Mouse (Mus musculus): Measurements from ENCODE around the gene S1pr4. TPM values are rescaled to one million over a fixed set of nuclear protein-coding genes. Genes with fewer than 3 reads are reported as not detected.

Gene S1pr4
- polyA plus RNA-seq, 1 experiment from 2014 or later: 1.1 TPM

- Histone ChIP-seq H3K4me3 (replicated peaks) (no peak overlapping the region), H3K9ac (no peak overlapping the region), H3K36me3 (peaks cover 26% of the 10 kb centered on the region), H3K9me3 (no peaks in the 10 kb centered on the region), H3K27me3 (replicated peaks) (no peaks in the 10 kb centered on the region), H3K4me1 (replicated peaks) (peaks cover 25% of the 10 kb centered on the region), H3K27ac (no peak overlapping the region), H3K4me2 (replicated peaks) (no peak overlapping the region)
- ATAC-seq: no peak
- 79% methylated on average over 2 of the region's 2 CpGs for WGBS
These were observed 37.5 kb upstream of the S1pr4 start for GRCm38 (mm10) chr10:81537429-81537828.

- Histone ChIP-seq H3K4me1 (replicated peaks) (peaks cover 18% of the 10 kb centered on the region), H3K4me2 (replicated peaks) (no peak overlapping the region), H3K27ac (no peak overlapping the region), H3K4me3 (replicated peaks) (no peak overlapping the region), H3K9ac (no peak overlapping the region), H3K9me3 (no peaks in the 10 kb centered on the region), H3K36me3 (peaks cover 30% of the 10 kb centered on the region), H3K27me3 (replicated peaks) (no peaks in the 10 kb centered on the region)
- 77% methylated on average over 6 of the region's 6 CpGs for WGBS
- ATAC-seq: no peak
These were observed 36.8 kb upstream of the S1pr4 start for GRCm38 (mm10) chr10:81536734-81537133.

GRCm38 (mm10) chr10:81534826-81535225, 34.9 kb upstream of the S1pr4 start:
- H3K4me1 ChIP-seq (replicated peaks): 0 out of 2 replicates have a peak, but pooled peaks cover 7% of the 10 kb centered on the region
- H3K9me3 ChIP-seq: no peaks in the 10 kb centered on the region
- H3K4me2 ChIP-seq (replicated peaks): no peak overlapping the region
- H3K27me3 ChIP-seq (replicated peaks): no peaks in the 10 kb centered on the region
- no peak overlapping the region for H3K27ac ChIP-seq
- H3K9ac ChIP-seq: no peak overlapping the region
- peaks cover 45% of the 10 kb centered on the region for H3K36me3 ChIP-seq
- peak; percentile 65 for ATAC-seq
- H3K4me3 ChIP-seq (replicated peaks): no peak overlapping the region
- WGBS: 49% methylated on average over 16 of the region's 16 CpGs

GRCm38 (mm10) chr10:81526779-81527178, 26.8 kb upstream of the S1pr4 start:
- Histone ChIP-seq H3K27ac (no peak overlapping the region), H3K36me3 (peaks cover 26% of the 10 kb centered on the region), H3K4me1 (replicated peaks) (peaks cover 13% of the 10 kb centered on the region), H3K4me2 (replicated peaks) (no peak overlapping the region), H3K9ac (no peak overlapping the region), H3K27me3 (replicated peaks) (no peaks in the 10 kb centered on the region), H3K9me3 (no peaks in the 10 kb centered on the region), H3K4me3 (replicated peaks) (no peak overlapping the region)
- WGBS: 11% methylated on average over 14 of the region's 14 CpGs
- 0 out of 2 replicates have a peak, but pooled peaks have one; percentile 35 for ATAC-seq

GRCm38 (mm10) chr10:81525017-81525694, 25.2 kb upstream of the S1pr4 start:
- H3K27me3 ChIP-seq (replicated peaks): no peaks in the 10 kb centered on the region
- H3K27ac ChIP-seq: no peak overlapping the region
- WGBS: 50% methylated on average over 13 of the region's 13 CpGs
- no peak for ATAC-seq
- H3K9ac ChIP-seq: no peak overlapping the region
- H3K36me3 ChIP-seq: peaks cover 13% of the 10 kb centered on the region
- H3K4me3 ChIP-seq (replicated peaks): no peak overlapping the region
- peaks cover 13% of the 10 kb centered on the region for H3K4me1 ChIP-seq (replicated peaks)
- H3K9me3 ChIP-seq: no peaks in the 10 kb centered on the region
- no peak overlapping the region for H3K4me2 ChIP-seq (replicated peaks)

GRCm38 (mm10) chr10:81524051-81524605, 24.2 kb upstream of the S1pr4 start, which contains the start of gene Gna15:
Gna15 (minus strand) TSS chr10:81524225.
- peak within 1 kb of the TSS; percentile 27; the same call in 1 of the 2 replicates for H3K27ac ChIP-seq
- peaks cover 5% of the 10 kb centered on the region for H3K36me3 ChIP-seq
- peak within 1 kb of the TSS; percentile 30 for H3K4me2 ChIP-seq (replicated peaks)
- no peak within 1 kb of the TSS for H3K9ac ChIP-seq
- H3K27me3 ChIP-seq (replicated peaks): no peaks in the 10 kb centered on the region
- H3K9me3 ChIP-seq: no peaks in the 10 kb centered on the region
- peaks cover 18% of the 10 kb centered on the region for H3K4me1 ChIP-seq (replicated peaks)
- peak; percentile 42 for ATAC-seq
- H3K4me3 ChIP-seq (replicated peaks): no peak within 1 kb of the TSS
- 16% methylated on average over 9 of the region's 9 CpGs for WGBS

- H3K27ac ChIP-seq: peak overlapping the region; percentile 27; the same call in 1 of the 2 replicates
- no peak overlapping the region for H3K4me3 ChIP-seq (replicated peaks)
- no peak overlapping the region for H3K9ac ChIP-seq
- no peaks in the 10 kb centered on the region for H3K27me3 ChIP-seq (replicated peaks)
- peaks cover 18% of the 10 kb centered on the region for H3K4me1 ChIP-seq (replicated peaks)
- ATAC-seq: no peak
- no peaks in the 10 kb centered on the region for H3K9me3 ChIP-seq
- peak overlapping the region; percentile 30 for H3K4me2 ChIP-seq (replicated peaks)
- WGBS: 16% methylated on average over 19 of the region's 19 CpGs
- no peaks in the 10 kb centered on the region for H3K36me3 ChIP-seq
These were observed 23.6 kb upstream of the S1pr4 start for GRCm38 (mm10) chr10:81523570-81523969.

- Histone ChIP-seq H3K9ac (no peak overlapping the region), H3K9me3 (no peaks in the 10 kb centered on the region), H3K27ac (no peak overlapping the region), H3K4me1 (replicated peaks) (peaks cover 18% of the 10 kb centered on the region), H3K4me2 (replicated peaks) (peak overlapping the region; percentile 30), H3K36me3 (no peaks in the 10 kb centered on the region), H3K4me3 (replicated peaks) (no peak overlapping the region), H3K27me3 (replicated peaks) (no peaks in the 10 kb centered on the region)
- ATAC-seq: no peak
- WGBS: 77% methylated on average over 6 of the region's 6 CpGs
These were observed 23.2 kb upstream of the S1pr4 start for GRCm38 (mm10) chr10:81523142-81523541.

- H3K27ac ChIP-seq: no peak overlapping the region
- H3K9me3 ChIP-seq: no peaks in the 10 kb centered on the region
- no peak for ATAC-seq
- H3K4me3 ChIP-seq (replicated peaks): no peak overlapping the region
- no peaks in the 10 kb centered on the region for H3K36me3 ChIP-seq
- H3K4me2 ChIP-seq (replicated peaks): no peak overlapping the region
- 68% methylated on average over 3 of the region's 3 CpGs for WGBS
- H3K27me3 ChIP-seq (replicated peaks): no peaks in the 10 kb centered on the region
- no peak overlapping the region for H3K9ac ChIP-seq
- peaks cover 14% of the 10 kb centered on the region for H3K4me1 ChIP-seq (replicated peaks)
These were observed 20.0 kb upstream of the S1pr4 start for GRCm38 (mm10) chr10:81519978-81520365.

GRCm38 (mm10) chr10:81519227-81519977, 19.5 kb upstream of the S1pr4 start:
- 78% methylated on average over 6 of the region's 6 CpGs for WGBS
- Histone ChIP-seq H3K27ac (no peak overlapping the region), H3K4me3 (replicated peaks) (no peak overlapping the region), H3K4me1 (replicated peaks) (peaks cover 10% of the 10 kb centered on the region), H3K4me2 (replicated peaks) (no peak overlapping the region), H3K9ac (no peak overlapping the region), H3K36me3 (no peaks in the 10 kb centered on the region), H3K9me3 (no peaks in the 10 kb centered on the region), H3K27me3 (replicated peaks) (no peaks in the 10 kb centered on the region)
- no peak for ATAC-seq

GRCm38 (mm10) chr10:81518546-81518945, 18.6 kb upstream of the S1pr4 start:
- H3K27me3 ChIP-seq (replicated peaks): no peaks in the 10 kb centered on the region
- H3K4me3 ChIP-seq (replicated peaks): no peak overlapping the region
- no peak overlapping the region for H3K27ac ChIP-seq
- H3K9ac ChIP-seq: no peak overlapping the region
- H3K36me3 ChIP-seq: no peaks in the 10 kb centered on the region
- ATAC-seq: peak; percentile 69
- 17% methylated on average over 4 of the region's 4 CpGs for WGBS
- no peaks in the 10 kb centered on the region for H3K9me3 ChIP-seq
- no peak overlapping the region for H3K4me2 ChIP-seq (replicated peaks)
- H3K4me1 ChIP-seq (replicated peaks): peaks cover 5% of the 10 kb centered on the region; the same call in 1 of the 2 replicates

- ATAC-seq: no peak
- WGBS: 71% methylated on average over 8 of the region's 8 CpGs
- Histone ChIP-seq H3K4me3 (replicated peaks) (no peak overlapping the region), H3K27me3 (replicated peaks) (0 out of 2 replicates have a peak, but pooled peaks cover 3% of the 10 kb centered on the region), H3K9me3 (no peaks in the 10 kb centered on the region), H3K36me3 (no peaks in the 10 kb centered on the region), H3K27ac (no peak overlapping the region), H3K4me1 (replicated peaks) (0 out of 2 replicates have a peak, but pooled peaks cover 5% of the 10 kb centered on the region), H3K9ac (no peak overlapping the region), H3K4me2 (replicated peaks) (no peak overlapping the region)
These were observed 17.3 kb upstream of the S1pr4 start for GRCm38 (mm10) chr10:81517227-81517626.
